Mouse (Mus musculus) megakaryocyte, adult 5-6 weeks (primary cell): ENCODE data around the gene Traf3ip3. TPM values are rescaled to one million over a fixed set of nuclear protein-coding genes. Genes with fewer than 3 reads are reported as not detected.
A peak's percentile ranks its signal among the peaks of the same experiment; 100 is the strongest.

Source experiments
- ATAC-seq: 2 replicates; pipeline ENCODE4 v1.8.0; 2016; ENCODE audit warnings: mild to moderate bottlenecking, inconsistent platforms; ENCODE audit not compliant: poor library complexity, severe bottlenecking
- total RNA-seq, 2 experiments: library from RNA; stranded (forward) in 1 of 2; stranded (reverse) in 1 of 2; fragments of 153-499, 151-499 nt in 1 of 2; fragments of 221-1000, 200-1000 nt in 1 of 2; gene quantifications; 2 replicates each; pipeline versions ENCODE4 v1.2.3 to v1.2.4; 2015 to 2017

Traf3ip3 gene
- total RNA-seq, 2 experiments from 2014 or later = 86.6 to 141 TPM

DNA sequence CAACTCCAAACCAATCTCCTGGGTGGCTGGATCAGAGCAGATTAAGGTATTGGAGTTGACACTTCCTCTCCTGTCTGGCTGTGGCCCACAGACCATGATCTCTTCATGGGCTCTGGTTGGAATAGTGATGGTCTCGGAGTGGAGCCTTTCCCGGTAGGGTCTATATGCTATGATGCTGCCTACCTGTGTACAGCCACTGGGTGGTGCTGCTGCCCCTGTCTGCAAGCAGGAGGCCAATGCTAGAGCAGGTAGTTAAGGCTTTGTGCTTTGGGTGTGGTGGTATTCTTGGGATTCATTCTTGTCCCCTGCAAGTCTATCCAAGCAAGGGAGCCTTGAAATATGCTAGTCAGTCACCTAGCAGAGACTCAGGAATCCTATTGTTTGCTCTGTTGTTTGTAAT lies 6.7 kb upstream of the Traf3ip3 start:
- peak; percentile 98 for ATAC-seq

DNA sequence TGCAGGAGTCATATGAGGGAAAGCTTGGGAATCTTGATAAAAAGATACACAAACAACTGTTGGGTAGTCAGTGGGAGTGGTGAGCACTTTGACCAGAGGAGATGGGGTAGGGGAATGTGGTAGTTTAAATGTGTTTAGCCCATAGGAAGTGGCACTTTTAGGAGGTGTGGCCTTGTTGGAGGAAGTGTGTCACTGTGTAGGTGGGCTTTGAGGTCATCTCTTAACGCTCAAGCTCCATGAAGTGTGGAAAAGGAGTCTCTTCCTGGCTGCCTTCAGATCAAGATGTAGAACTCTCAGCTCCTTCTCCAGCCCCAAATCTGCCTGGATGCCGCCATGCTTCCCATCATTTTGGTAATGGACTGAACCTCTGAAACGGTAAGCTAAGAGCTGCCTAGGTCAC lies 6.0 kb upstream of the Traf3ip3 start, which contains the start of gene Lamb3:
TSS of gene Lamb3 (plus strand) at position 197 of the 400 bp plus-strand sequence.
- peak; percentile 55 for ATAC-seq

GRCm38 (mm10) chr1:193205431-193205830 lies 3.9 kb upstream of the Traf3ip3 start:
- no peak for ATAC-seq

DNA sequence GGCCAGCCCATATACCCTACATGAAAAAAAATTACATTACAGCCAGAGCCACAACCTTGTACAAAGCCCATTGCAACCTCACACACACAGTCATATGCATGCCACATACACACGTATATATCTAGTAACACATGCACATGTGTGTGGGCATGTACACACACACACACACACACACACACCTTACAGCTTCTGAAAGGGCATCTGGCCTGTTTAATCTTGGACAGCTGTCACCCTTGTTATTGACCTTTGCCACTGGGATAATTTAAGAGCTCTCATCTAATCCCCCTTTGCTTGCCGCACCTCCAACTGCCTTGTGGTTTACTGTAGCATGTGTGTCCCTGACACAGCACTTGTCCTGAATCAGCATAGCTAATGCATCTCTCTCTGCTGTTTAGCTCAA lies 2.3 kb upstream of the Traf3ip3 start:
- ATAC-seq = no peak

GRCm38 (mm10) chr1:193200640-193201382 lies 692 bp downstream of the Traf3ip3 start:
- ATAC-seq = peak; percentile 44

GRCm38 (mm10) chr1:193198312-193198711 lies 3.2 kb downstream of the Traf3ip3 start:
- peak; percentile 14; the same call in 1 of the 2 replicates for ATAC-seq

GRCm38 (mm10) chr1:193197494-193198205 lies 3.9 kb downstream of the Traf3ip3 start:
- ATAC-seq = no peak

DNA sequence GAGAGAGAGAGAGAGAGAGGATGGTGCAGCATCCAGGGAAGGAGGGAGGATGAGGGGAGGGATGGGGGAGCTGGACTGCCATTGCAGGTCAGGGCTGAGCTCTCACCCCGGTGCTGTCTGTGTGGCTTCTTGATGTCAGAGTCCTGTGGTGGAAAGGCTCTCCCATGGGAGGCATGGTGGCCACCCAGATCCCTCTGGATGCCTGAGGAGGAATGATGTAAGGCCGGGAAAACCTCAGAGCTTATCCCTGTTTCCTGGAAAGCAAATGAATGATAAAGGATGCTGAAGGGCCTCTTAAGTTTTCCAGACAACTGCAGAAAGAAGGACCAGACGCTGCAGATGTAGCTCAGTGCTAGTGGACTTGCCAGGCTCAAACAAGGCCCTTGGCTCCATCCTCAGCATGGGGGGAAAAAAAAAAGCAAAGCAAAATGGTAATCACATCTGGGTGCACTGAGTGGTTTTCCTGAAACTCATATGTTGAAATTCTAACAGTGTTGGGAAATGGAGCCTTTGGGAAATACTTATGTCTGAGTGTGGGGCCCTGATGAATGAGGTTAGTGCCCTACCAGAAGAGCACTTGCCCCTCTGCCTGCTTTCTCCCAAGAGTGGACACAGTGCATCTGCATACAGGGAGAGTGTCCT lies 6.2 kb downstream of the Traf3ip3 start:
- ATAC-seq = no peak

GRCm38 (mm10) chr1:193194416-193195140 lies 6.9 kb downstream of the Traf3ip3 start:
- no peak for ATAC-seq

DNA sequence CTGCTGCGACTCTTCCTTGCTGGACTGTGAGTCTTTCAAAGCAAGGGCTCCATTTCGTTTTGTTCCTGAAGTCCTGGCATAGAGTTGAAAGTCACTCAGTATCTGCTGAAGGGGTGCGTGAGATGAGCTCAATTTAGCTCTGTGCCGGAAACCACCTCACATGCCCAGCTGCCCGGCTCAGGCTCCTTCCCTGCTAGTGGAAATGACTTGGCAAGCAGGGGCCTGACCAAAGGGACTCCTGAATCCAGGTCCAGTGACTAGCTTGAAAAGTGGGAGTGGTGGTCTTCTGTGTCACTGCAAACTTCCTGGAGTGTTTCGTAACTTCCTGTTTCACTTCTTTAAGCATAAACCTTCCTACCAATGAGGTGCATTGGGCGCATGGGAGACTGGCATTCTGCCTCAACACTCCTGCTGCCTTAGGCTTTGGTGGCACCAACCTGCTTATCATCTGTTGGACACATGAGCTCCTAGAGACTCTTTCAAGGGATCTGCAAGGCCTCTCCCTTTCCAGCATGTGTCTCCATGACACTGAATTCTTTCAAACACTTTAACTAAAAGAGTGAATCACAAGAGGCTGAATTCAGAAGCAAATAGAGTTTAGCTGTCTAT lies 9.7 kb downstream of the Traf3ip3 start:
- peak; percentile 94 for ATAC-seq

DNA sequence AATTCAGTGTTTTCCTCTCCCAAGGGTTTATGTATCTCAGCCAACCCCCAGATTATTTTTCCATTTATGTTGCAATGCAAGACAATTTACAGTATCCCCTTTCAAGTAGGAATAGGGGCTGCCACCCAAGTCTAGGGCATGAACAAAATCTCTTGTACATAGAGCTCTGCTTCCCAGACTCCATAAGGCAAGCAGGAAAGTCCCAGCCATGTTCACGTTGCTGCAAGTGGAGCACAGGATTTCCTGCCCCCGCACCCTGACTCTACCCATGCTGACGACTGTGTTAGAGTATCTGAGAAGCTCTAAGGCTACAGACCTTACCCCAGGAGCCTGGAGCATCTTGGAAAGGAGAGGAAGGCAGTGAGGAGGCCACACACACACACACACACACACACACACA lies 11.7 kb downstream of the Traf3ip3 start:
- ATAC-seq = no peak

DNA sequence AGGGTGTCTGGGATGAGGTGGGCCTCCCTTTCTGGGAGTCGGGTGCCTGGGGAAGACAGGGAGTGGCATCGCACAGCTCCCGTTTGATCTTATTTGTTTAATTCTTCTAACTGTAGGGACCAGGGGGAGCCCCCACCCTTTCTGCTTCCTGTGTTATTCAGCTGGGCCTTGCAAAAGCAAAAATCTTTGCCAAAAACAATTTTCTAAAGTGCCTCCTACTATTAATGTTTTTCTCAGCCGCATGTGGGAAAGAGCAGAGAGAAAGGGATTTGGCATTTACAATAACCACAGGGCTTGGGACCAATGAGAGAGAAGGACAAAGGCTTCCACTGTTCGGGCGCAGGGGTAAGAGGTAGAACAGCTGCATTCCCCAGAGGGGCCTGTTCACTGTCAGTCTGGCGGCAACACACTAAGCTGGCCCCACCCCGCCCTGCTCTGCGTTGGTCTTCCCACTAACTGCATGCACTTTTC lies 12.3 kb downstream of the Traf3ip3 start:
- ATAC-seq = no peak

DNA sequence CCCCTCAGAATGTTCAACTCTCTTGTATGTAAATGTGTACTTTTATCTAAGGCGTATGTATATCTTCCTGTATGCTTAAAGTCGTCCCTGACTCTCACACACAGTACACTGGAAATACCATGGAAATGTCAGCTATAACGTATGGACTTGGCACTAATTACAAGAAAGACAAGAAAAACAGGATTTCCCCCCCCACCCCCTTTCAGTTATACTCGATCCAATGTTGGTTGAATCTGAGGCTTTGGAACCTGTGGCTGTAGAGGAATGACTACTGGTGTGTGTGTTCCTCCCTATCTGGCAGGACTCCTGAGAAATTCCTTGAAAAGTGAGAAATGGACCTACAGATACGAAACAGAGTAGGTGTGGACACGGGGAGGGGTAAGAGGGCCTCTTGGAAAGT lies 13.2 kb downstream of the Traf3ip3 start:
- ATAC-seq = no peak

DNA sequence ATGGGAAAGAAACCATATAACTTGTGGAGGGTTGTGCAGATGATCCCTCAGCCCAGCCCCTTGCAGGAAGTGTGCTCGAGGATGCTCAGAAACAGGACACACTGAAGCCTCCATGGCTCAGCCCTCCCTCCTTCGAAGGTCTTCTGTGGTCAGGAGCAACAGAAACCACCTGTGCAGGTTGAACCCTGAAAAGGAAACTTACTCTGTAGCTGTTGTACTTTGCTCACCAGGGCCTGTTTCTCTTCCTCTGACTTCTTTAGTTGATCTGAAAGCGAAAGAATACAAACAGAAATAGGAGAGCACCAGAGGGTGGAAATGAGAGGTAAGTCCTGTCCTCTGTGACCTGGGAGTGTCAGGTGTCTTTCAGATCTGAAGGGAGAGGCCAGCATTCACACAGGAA lies 20.4 kb downstream of the Traf3ip3 start:
- no peak for ATAC-seq

GRCm38 (mm10) chr1:193174143-193174733 lies 27.3 kb downstream of the Traf3ip3 start:
- ATAC-seq = no peak

- no peak for ATAC-seq
Measured at GRCm38 (mm10) chr1:193173810-193174129, 27.7 kb downstream of the Traf3ip3 start.

DNA sequence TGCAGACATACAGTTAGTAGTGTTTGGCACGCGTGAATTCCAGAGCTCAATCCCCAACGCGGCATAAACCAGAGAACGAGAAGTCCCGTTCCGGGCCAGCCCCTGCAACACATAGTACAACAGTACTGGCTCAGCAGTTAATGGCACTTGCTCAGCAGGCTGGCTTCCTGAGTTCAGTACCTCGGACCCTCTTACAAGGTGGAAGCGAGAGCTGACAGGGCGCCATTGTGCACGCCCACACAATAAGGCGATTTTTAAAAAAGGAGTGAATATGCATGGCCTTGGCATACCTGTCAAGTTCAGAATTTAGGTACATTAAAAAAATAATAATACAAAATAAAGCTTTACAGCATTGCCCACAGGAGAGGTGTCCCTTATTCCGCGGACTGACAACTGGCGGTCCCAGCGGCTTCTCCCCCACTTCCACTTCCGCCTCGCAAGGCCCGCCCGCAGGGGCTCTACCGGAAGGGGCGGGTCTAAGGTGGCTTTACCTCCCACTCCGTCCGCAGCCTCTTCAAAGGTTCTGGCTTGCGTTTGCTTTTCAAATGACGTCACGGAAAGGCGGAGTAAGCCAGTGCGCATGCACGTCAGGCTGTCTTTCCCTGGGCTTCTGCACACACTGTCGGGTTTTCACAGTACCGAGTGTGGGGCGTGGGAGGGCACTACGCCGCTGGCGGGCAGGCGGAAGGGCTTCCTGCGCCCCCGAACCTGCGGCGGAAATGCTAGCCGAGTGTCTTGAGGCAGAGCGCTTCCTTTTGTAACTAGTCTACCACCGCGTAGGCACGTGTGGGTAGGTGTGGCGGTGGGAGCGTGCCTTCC lies 28.3 kb downstream of the Traf3ip3 start:
- ATAC-seq = peak; percentile 92

GRCm38 (mm10) chr1:193169856-193170255 lies 31.6 kb downstream of the Traf3ip3 start:
- ATAC-seq = no peak

- ATAC-seq = no peak
Measured at GRCm38 (mm10) chr1:193169228-193169627, 32.3 kb downstream of the Traf3ip3 start.
